11 mouse cellular contexts compared by ENCODE assay signal in the genomic region with DNA sequence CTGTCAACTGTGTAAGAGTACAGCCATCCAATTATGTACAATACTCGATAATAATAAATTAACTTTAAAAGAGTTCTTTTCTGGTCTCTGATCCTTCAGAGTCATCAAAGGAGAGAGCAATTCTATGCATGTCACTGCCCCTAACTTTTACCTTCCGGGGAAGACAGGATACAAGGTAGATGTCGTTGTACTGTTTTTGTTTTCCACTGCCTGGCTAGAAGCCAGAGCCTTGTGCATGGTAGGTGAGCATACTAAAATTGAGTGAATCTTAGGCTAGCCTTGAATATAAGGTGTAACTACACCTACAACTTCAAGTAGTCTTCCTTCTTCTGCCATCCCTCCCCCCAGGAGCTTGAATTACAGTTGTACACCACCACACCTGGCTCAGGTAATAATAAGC. TPM values are rescaled to one million over a fixed set of nuclear protein-coding genes. Genes with fewer than 3 reads are reported as not detected.
DNase-seq lines count a peak whose midpoint lies in the region; ATAC-seq lines count a peak whose summit lies in the region.
"Had no signal": no experiment of that assay in that cellular context is flagged by ENCODE, and none has a peak within 500 bp of the region (broad histone marks: within the 10 kb centered on the region; RNA-seq: fewer than 3 reads in every experiment).

No protein-coding gene starts in this region.

- 84% methylated on average over 3 of the region's 3 CpGs for WGBS in limb, embryonic 13.5 days
- WGBS in limb, embryonic 10.5 days: 90% methylated on average over 3 of the region's 3 CpGs
- 90% methylated on average over 3 of the region's 3 CpGs for WGBS in embryonic facial prominence, embryonic 10.5 days
- WGBS in liver, embryonic 12.5 days (ENCODE audit: insufficient replicate concordance): 92% methylated on average over 3 of the region's 3 CpGs

- H3K27me3 ChIP-seq in limb, embryonic 13.5 days: no peaks in the 10 kb centered on the region
- no peaks in the 10 kb centered on the region for H3K27me3 ChIP-seq in limb, embryonic 10.5 days (ENCODE audit: low read depth, poor library complexity, severe bottlenecking)
- H3K27me3 ChIP-seq in embryonic facial prominence, embryonic 10.5 days (replicated peaks; ENCODE audit: low read depth, poor library complexity, severe bottlenecking): no peaks in the 10 kb centered on the region
- H3K27me3 ChIP-seq in liver, embryonic 12.5 days (replicated peaks): no peaks in the 10 kb centered on the region

- no peak for ATAC-seq in limb, embryonic 13.5 days (ENCODE audit: low FRiP score, low read depth)
- ATAC-seq in CD4-positive, CD25-positive, alpha-beta regulatory T cell, adult 4 months: peak; percentile 12
- no peak for ATAC-seq in liver, embryonic 12.5 days

- H3K9ac ChIP-seq in limb, embryonic 13.5 days: no peak overlapping the region
- peak overlapping the region; percentile 95 for H3K9ac ChIP-seq in liver, embryonic 12.5 days

- H3K4me2 ChIP-seq in limb, embryonic 13.5 days (replicated peaks): 0 out of 2 replicates have a peak overlapping the region, but pooled peaks have one; percentile 89
- H3K4me2 ChIP-seq in liver, embryonic 12.5 days: peak overlapping the region; percentile 96

- H3K4me3 ChIP-seq in limb, embryonic 13.5 days: no peak overlapping the region
- no peak overlapping the region for H3K4me3 ChIP-seq in limb, embryonic 10.5 days
- H3K4me3 ChIP-seq in embryonic facial prominence, embryonic 10.5 days: peak overlapping the region; percentile 68; the same call in 1 of the 2 replicates
- peak overlapping the region; percentile 82 for H3K4me3 ChIP-seq in liver, embryonic 12.5 days

- DNase-seq in limb, embryonic 10.5 days (ENCODE audit: low spot score): no peak
- DNase-seq in embryonic facial prominence, embryonic 10.5 days (ENCODE audit: low spot score): no peak
- DNase-seq in testis, postnatal 10 days (ENCODE audit: low spot score): no peak
- no peak for DNase-seq in layer of hippocampus, postnatal 14 days (ENCODE audit: low spot score in 2 of 2)
- DNase-seq: adrenal gland, postnatal 14 days; cerebellum, adult 9-10 months; gastrocnemius, postnatal 36 days; kidney, postnatal 10 days had no signal

- peaks cover 37% of the 10 kb centered on the region for H3K4me1 ChIP-seq in limb, embryonic 13.5 days
- peaks cover 32% of the 10 kb centered on the region for H3K4me1 ChIP-seq in limb, embryonic 10.5 days
- peaks cover 43% of the 10 kb centered on the region for H3K4me1 ChIP-seq in embryonic facial prominence, embryonic 10.5 days
- peaks cover 49% of the 10 kb centered on the region for H3K4me1 ChIP-seq in liver, embryonic 12.5 days

- no peaks in the 10 kb centered on the region for H3K9me3 ChIP-seq in limb, embryonic 13.5 days
- H3K9me3 ChIP-seq in limb, embryonic 10.5 days (replicated peaks): no peaks in the 10 kb centered on the region
- no peaks in the 10 kb centered on the region for H3K9me3 ChIP-seq in embryonic facial prominence, embryonic 10.5 days
- no peaks in the 10 kb centered on the region for H3K9me3 ChIP-seq in liver, embryonic 12.5 days (replicated peaks)

- no peaks in the 10 kb centered on the region for H3K36me3 ChIP-seq in limb, embryonic 13.5 days
- H3K36me3 ChIP-seq in limb, embryonic 10.5 days: no peaks in the 10 kb centered on the region
- H3K36me3 ChIP-seq in embryonic facial prominence, embryonic 10.5 days (replicated peaks): no peaks in the 10 kb centered on the region; the same call in 1 of the 2 replicates
- H3K36me3 ChIP-seq in liver, embryonic 12.5 days: peaks cover 35% of the 10 kb centered on the region

- no peak overlapping the region for H3K27ac ChIP-seq in limb, embryonic 13.5 days
- no peak overlapping the region for H3K27ac ChIP-seq in limb, embryonic 10.5 days
- no peak overlapping the region for H3K27ac ChIP-seq in embryonic facial prominence, embryonic 10.5 days (replicated peaks)
- H3K27ac ChIP-seq in liver, embryonic 12.5 days: 0 out of 2 replicates have a peak overlapping the region, but pooled peaks have one; percentile 100

RNA-seq across cellular contexts. Expression of a gene that starts 10.9 kb away (rescaled TPM):
- 20.4 and 22.3 TPM in 2 replicates for polyA plus RNA-seq in limb, embryonic 13.5 days (2015; fragmentation: Nextera tagmentation; extraction: Ambion mirVana)
- polyA plus RNA-seq in limb, embryonic 10.5 days (2016; fragmentation: Nextera tagmentation; extraction: Ambion mirVana): 8.4 and 10.3 TPM in 2 replicates
- polyA plus RNA-seq in CD4-positive, CD25-positive, alpha-beta regulatory T cell, adult 4 months (2017; shearing (Covaris generic)): 100 to 1,000 TPM in 1 of 2 experiments, 10 to 100 TPM in 1; 69.7 to 113 TPM
- 15.3 and 16.7 TPM in 2 replicates for polyA plus RNA-seq in embryonic facial prominence, embryonic 10.5 days (2016; fragmentation: Nextera tagmentation; extraction: Ambion mirVana)
- 9.5 and 9.9 TPM in 2 replicates for polyA plus RNA-seq in liver, embryonic 12.5 days (2016; fragmentation: Nextera tagmentation; extraction: Ambion mirVana)
- total RNA-seq in layer of hippocampus, postnatal 14 days (2021): 10 to 100 TPM; 55.5 to 57.1 TPM

RNA-seq across cellular contexts. Expression of a gene that starts 32.8 kb away (rescaled TPM):
- 7.3 and 8.2 TPM in 2 replicates for polyA plus RNA-seq in limb, embryonic 13.5 days (2015; fragmentation: Nextera tagmentation; extraction: Ambion mirVana)
- 7.8 and 9.7 TPM in 2 replicates for polyA plus RNA-seq in limb, embryonic 10.5 days (2016; fragmentation: Nextera tagmentation; extraction: Ambion mirVana)
- 10 to 100 TPM in 1 of 2 experiments, 1 to 10 TPM in 1; 7.7 to 12.1 TPM for polyA plus RNA-seq in CD4-positive, CD25-positive, alpha-beta regulatory T cell, adult 4 months (2017; shearing (Covaris generic))
- 14.5 and 16.1 TPM in 2 replicates for polyA plus RNA-seq in embryonic facial prominence, embryonic 10.5 days (2016; fragmentation: Nextera tagmentation; extraction: Ambion mirVana)
- polyA plus RNA-seq in liver, embryonic 12.5 days (2016; fragmentation: Nextera tagmentation; extraction: Ambion mirVana): 7.1 and 8.4 TPM in 2 replicates
- total RNA-seq in layer of hippocampus, postnatal 14 days (2021): 10 to 100 TPM; 24.1 to 24.7 TPM

RNA-seq across cellular contexts. Expression of a gene that starts 50.4 kb away (rescaled TPM):
- polyA plus RNA-seq in limb, embryonic 13.5 days (2015; fragmentation: Nextera tagmentation; extraction: Ambion mirVana): 4.4 and 5.0 TPM in 2 replicates
- polyA plus RNA-seq in limb, embryonic 10.5 days (2016; fragmentation: Nextera tagmentation; extraction: Ambion mirVana): 2.4 and 3.1 TPM in 2 replicates
- polyA plus RNA-seq in CD4-positive, CD25-positive, alpha-beta regulatory T cell, adult 4 months (2017; shearing (Covaris generic)): under 1 TPM; 0.16 to 0.32 TPM
- polyA plus RNA-seq in embryonic facial prominence, embryonic 10.5 days (2016; fragmentation: Nextera tagmentation; extraction: Ambion mirVana): 2.6 and 2.7 TPM in 2 replicates
- 2.2 and 2.3 TPM in 2 replicates for polyA plus RNA-seq in liver, embryonic 12.5 days (2016; fragmentation: Nextera tagmentation; extraction: Ambion mirVana)
- 1 to 10 TPM; 3.5 to 4.4 TPM for total RNA-seq in layer of hippocampus, postnatal 14 days (2021)

Comparison
In these comparisons a context has a peak if more than half of its experiments do, and no peak if none do; other contexts are left out.
1. H3K4me3 ChIP-seq: peak in embryonic facial prominence, embryonic 10.5 days (single experiment) and liver, embryonic 12.5 days (single experiment); none in limb, embryonic 13.5 days (single experiment) and limb, embryonic 10.5 days (single experiment).